Mouse (Mus musculus) lung, embryonic 14.5 days (tissue): ENCODE data around the gene Zfp526. TPM values are rescaled to one million over a fixed set of nuclear protein-coding genes. Genes with fewer than 3 reads are reported as not detected.

ENCODE experiments used
- ATAC-seq: fragments of 200-750 bp; cut with Nextera tagmentation; 2 replicates; pipeline ENCODE4 v1.8.0; 2017; ENCODE audit warnings: mild to moderate bottlenecking, moderate TSS enrichment, moderate library complexity; ENCODE audit not compliant: insufficient read depth
- DNase-seq: peaks from one replicate; pipeline ENCODE4 v3.0.0-alpha.2; 2015
- H3K27ac ChIP-seq: fragments of 300-500 bp; sonication (generic); 2 replicates; pipeline ENCODE4 v1.5.1; 2014; ENCODE audit warnings: low read depth, mild to moderate bottlenecking, moderate library complexity
- H3K27me3 ChIP-seq: fragments of 300-500 bp; sonication (generic); 2 replicates; pipeline ENCODE4 v1.6.1; 2014; ENCODE audit warnings: low read length, control low read depth; ENCODE audit not compliant: insufficient read depth
- H3K36me3 ChIP-seq: fragments of 300-500 bp; sonication (generic); 2 replicates; pipeline ENCODE4 v1.6.1; 2014; ENCODE audit warnings: control low read depth; ENCODE audit not compliant: insufficient read depth
- H3K4me1 ChIP-seq: fragments of 300-500 bp; sonication (generic); 2 replicates; pipeline ENCODE4 v1.6.1; 2014; ENCODE audit warnings: antibody characterized with exemption, control low read depth; ENCODE audit not compliant: insufficient read depth
- H3K4me2 ChIP-seq: fragments of 300-500 bp; sonication (generic); 2 replicates; pipeline ENCODE4 v1.6.1; 2014; ENCODE audit warnings: mild to moderate bottlenecking
- H3K4me3 ChIP-seq: fragments of 300-500 bp; sonication (generic); 2 replicates; pipeline ENCODE4 v1.5.1; 2014; ENCODE audit warnings: low read depth, low read length
- H3K9ac ChIP-seq: fragments of 300-500 bp; sonication (generic); 2 replicates; pipeline ENCODE4 v1.6.1; 2014
- H3K9me3 ChIP-seq: fragments of 300-500 bp; sonication (generic); 2 replicates; pipeline ENCODE4 v1.6.1; 2016; ENCODE audit warnings: low read depth, low read length, control low read depth
- CTCF ChIP-seq: IDR thresholded peaks from 2 replicates; pipeline ENCODE4 v1.5.1; 2016; ENCODE audit warnings: antibody characterized with exemption, low read depth
- WGBS: fragments of 180-500 bp; shearing (Covaris S2); extraction: QIAGEN DNeasy Blood & Tissue Kit; methylation state at CpG from one replicate; pipeline ENCODE4 v1.1.7; 2014; 5-methylcytosine and 5-hydroxymethylcytosine counted together
- polyA plus RNA-seq: library from polyadenylated mRNA; unstranded; fragments of >200 nt; fragmentation: Nextera tagmentation; extraction: Ambion mirVana; gene quantifications from 2 replicates; pipeline ENCODE4 v1.2.1, GENCODE M21; 2014

Gene Zfp526
- polyA plus RNA-seq, 1 experiment from 2014 or later: 3.8 TPM

- DNase-seq (no peak), ATAC-seq (no peak)
- H3K9ac ChIP-seq: no peak overlapping the region
- no peak overlapping the region for H3K4me3 ChIP-seq
- H3K4me2 ChIP-seq: no peak overlapping the region
- no peak overlapping the region for H3K27ac ChIP-seq
- peaks cover 9% of the 10 kb centered on the region; the same call in 1 of the 2 replicates for H3K36me3 ChIP-seq
- H3K27me3 ChIP-seq: no peaks in the 10 kb centered on the region
- H3K9me3 ChIP-seq: no peaks in the 10 kb centered on the region
- 79% methylated on average over 4 of the region's 4 CpGs for WGBS
- TF ChIP-seq CTCF: no peak
- H3K4me1 ChIP-seq: no peaks in the 10 kb centered on the region
Observed at GRCm38 (mm10) chr7:25210482-25210881, 10.7 kb upstream of the Zfp526 start.

- Histone ChIP-seq H3K4me1 (no peaks in the 10 kb centered on the region), H3K4me3 (no peak overlapping the region), H3K4me2 (no peak overlapping the region), H3K27ac (no peak overlapping the region), H3K36me3 (peaks cover 5% of the 10 kb centered on the region; the same call in 1 of the 2 replicates), H3K27me3 (no peaks in the 10 kb centered on the region), H3K9me3 (no peaks in the 10 kb centered on the region), H3K9ac (no peak overlapping the region)
- TF ChIP-seq CTCF: no peak
- ATAC-seq (no peak), DNase-seq (no peak)
- WGBS: 57% methylated on average over 3 of the region's 3 CpGs
Observed at GRCm38 (mm10) chr7:25213099-25213498, 8.1 kb upstream of the Zfp526 start.

- Histone ChIP-seq H3K36me3 (peaks cover 5% of the 10 kb centered on the region; the same call in 1 of the 2 replicates), H3K4me1 (no peaks in the 10 kb centered on the region), H3K4me2 (no peak overlapping the region), H3K27ac (no peak overlapping the region), H3K4me3 (no peak overlapping the region), H3K27me3 (no peaks in the 10 kb centered on the region), H3K9ac (no peak overlapping the region), H3K9me3 (no peaks in the 10 kb centered on the region)
- ATAC-seq (no peak), DNase-seq (no peak)
- 90% methylated on average over 2 of the region's 2 CpGs for WGBS
- TF ChIP-seq CTCF: no peak
Observed at GRCm38 (mm10) chr7:25214172-25214571, 7.1 kb upstream of the Zfp526 start.

- Histone ChIP-seq H3K36me3 (peaks cover 5% of the 10 kb centered on the region; the same call in 1 of the 2 replicates), H3K27me3 (no peaks in the 10 kb centered on the region), H3K27ac (no peak overlapping the region), H3K9me3 (no peaks in the 10 kb centered on the region), H3K4me3 (peak overlapping the region; percentile 65), H3K4me1 (peaks cover 11% of the 10 kb centered on the region), H3K4me2 (peak overlapping the region; percentile 71), H3K9ac (no peak overlapping the region)
- DNase-seq: no peak
- no peak for ATAC-seq
- TF ChIP-seq CTCF: no peak
- 48% methylated on average over 12 of the region's 12 CpGs for WGBS
Observed at GRCm38 (mm10) chr7:25217653-25218395, 3.4 kb upstream of the Zfp526 start.

GRCm38 (mm10) chr7:25218705-25219415, 2.4 kb upstream of the Zfp526 start:
- H3K4me3 ChIP-seq: peak overlapping the region; percentile 65
- peak overlapping the region; percentile 71 for H3K4me2 ChIP-seq
- H3K4me1 ChIP-seq: peaks cover 11% of the 10 kb centered on the region
- peak overlapping the region; percentile 61 for H3K9ac ChIP-seq
- peak overlapping the region; percentile 69 for H3K27ac ChIP-seq
- peak; percentile 62 for DNase-seq
- H3K9me3 ChIP-seq: no peaks in the 10 kb centered on the region
- no peaks in the 10 kb centered on the region for H3K27me3 ChIP-seq
- peak; percentile 42; the same call in 1 of the 2 replicates for TF ChIP-seq CTCF
- under 1% methylated on average over 53 of the region's 53 CpGs for WGBS
- H3K36me3 ChIP-seq: peaks cover 9% of the 10 kb centered on the region
- ATAC-seq: peak; percentile 7

- Histone ChIP-seq H3K9me3 (no peaks in the 10 kb centered on the region), H3K9ac (peak overlapping the region; percentile 61), H3K4me2 (peak overlapping the region; percentile 71), H3K36me3 (peaks cover 14% of the 10 kb centered on the region), H3K4me3 (peak overlapping the region; percentile 65), H3K4me1 (peaks cover 11% of the 10 kb centered on the region), H3K27ac (peak overlapping the region; percentile 69), H3K27me3 (no peaks in the 10 kb centered on the region)
- 0% methylated on average over 16 of the region's 16 CpGs for WGBS
- no peak for TF ChIP-seq CTCF
- peak; percentile 9 for ATAC-seq
- no peak for DNase-seq
Observed at GRCm38 (mm10) chr7:25219416-25219750, 1.8 kb upstream of the Zfp526 start.
